Mouse (Mus musculus) erythroblast, embryonic 14.5 days (primary cell): Measurements from ENCODE around the gene Gcnt7. TPM values are rescaled to one million over a fixed set of nuclear protein-coding genes. Genes with fewer than 3 reads are reported as not detected.

Experiments
- H3K27me3 ChIP-seq: 2 replicates; pipeline ENCODE4 v1.6.1; 2012; ENCODE audit warnings: inconsistent platforms; ENCODE audit not compliant: control insufficient read depth
- H3K36me3 ChIP-seq: 2 replicates; pipeline ENCODE4 v1.6.1; 2012; ENCODE audit warnings: mild to moderate bottlenecking, inconsistent platforms; ENCODE audit not compliant: control insufficient read depth
- H3K4me1 ChIP-seq: 2 replicates; pipeline ENCODE4 v1.6.1; 2012; ENCODE audit warnings: inconsistent platforms; ENCODE audit not compliant: control insufficient read depth
- H3K4me3 ChIP-seq: replicated peaks from 2 replicates; pipeline ENCODE3; 2012; ENCODE audit warnings: moderate library complexity, mild to moderate bottlenecking, inconsistent platforms
- H3K9me3 ChIP-seq: 2 replicates; pipeline ENCODE4 v1.6.1; 2012; ENCODE audit warnings: low read length, inconsistent platforms, mixed read lengths; ENCODE audit not compliant: control insufficient read depth
- GATA1 ChIP-seq: IDR thresholded peaks from 2 replicates; pipeline ENCODE4 v1.6.1; 2012; ENCODE audit warnings: low read length, inconsistent platforms, mixed read lengths
- TAL1 ChIP-seq: IDR thresholded peaks from 3 replicates; pipeline ENCODE4 v1.6.1; 2012; ENCODE audit warnings: low read length, inconsistent platforms, mixed read lengths
- polyA plus RNA-seq: library from polyadenylated mRNA; stranded (reverse); fragments of >175 nt; gene quantifications from 2 replicates; pipeline ENCODE4 v1.2.3, GENCODE M21; 2012

The Gcnt7 gene
- polyA plus RNA-seq, 1 experiment: not detected

DNA sequence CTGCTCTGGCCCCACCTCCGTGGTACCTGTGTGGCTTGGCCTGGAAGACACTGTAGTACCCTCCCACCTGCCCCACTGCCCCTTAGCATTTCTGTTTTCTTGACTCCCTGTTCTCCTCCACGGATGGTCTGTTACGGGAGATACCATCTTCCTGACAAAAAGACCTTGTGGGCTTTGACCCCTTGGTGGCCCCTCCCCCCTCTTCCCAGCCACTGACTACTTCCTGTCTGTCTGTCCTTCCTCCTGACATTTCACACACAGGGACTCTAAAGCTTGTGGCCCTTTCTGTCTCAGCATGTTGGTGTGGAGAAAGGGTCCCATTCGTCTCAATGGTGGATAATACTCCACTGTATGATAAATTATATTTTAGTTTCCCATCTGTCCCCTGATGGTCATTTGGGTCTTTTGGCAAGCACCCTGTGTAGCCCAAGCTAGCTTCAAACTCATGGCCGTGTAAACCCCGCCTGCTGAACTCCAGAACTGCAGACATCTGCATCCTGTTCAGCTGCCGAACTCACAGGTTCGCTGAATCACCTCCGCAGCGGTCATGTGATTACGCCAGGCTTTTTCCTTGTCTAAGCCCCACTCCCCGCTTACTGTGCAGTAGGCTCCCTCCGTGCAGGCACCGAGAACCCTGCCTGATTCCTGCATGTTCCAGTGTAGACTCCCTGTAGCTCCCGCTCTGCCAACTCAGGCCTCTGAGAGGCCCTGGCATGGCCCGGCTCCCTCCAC is 23.4 kb upstream of the Gcnt7 start:
- Histone ChIP-seq H3K27me3 (no peaks in the 10 kb centered on the region), H3K9me3 (no peaks in the 10 kb centered on the region), H3K36me3 (no peaks in the 10 kb centered on the region), H3K4me3 (no peak overlapping the region), H3K4me1 (no peaks in the 10 kb centered on the region)
- no peak for TF ChIP-seq GATA1
- TF ChIP-seq TAL1: no peak

DNA sequence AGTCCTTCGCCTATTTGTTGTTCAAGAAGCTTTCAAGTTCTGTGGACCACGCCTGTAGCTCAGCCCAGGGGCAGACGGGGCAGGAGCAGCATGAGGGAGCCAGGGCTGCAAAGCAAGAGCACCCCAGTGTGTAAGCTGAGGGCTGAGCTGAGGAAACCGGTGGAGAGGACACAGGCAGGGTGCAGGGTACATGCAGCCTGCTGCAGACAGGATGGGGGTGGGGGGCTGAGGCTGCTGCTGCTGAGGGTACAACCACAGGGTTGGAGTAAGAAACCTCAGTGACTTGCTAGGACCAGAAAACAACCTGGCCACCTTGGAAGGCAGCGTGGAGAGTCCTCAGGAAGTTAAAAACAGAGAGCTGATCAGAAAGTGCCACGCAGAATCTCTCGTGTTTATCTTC is 21.9 kb upstream of the Gcnt7 start:
- no peak for TF ChIP-seq TAL1
- no peak for TF ChIP-seq GATA1
- Histone ChIP-seq H3K27me3 (no peaks in the 10 kb centered on the region), H3K9me3 (no peaks in the 10 kb centered on the region)

DNA sequence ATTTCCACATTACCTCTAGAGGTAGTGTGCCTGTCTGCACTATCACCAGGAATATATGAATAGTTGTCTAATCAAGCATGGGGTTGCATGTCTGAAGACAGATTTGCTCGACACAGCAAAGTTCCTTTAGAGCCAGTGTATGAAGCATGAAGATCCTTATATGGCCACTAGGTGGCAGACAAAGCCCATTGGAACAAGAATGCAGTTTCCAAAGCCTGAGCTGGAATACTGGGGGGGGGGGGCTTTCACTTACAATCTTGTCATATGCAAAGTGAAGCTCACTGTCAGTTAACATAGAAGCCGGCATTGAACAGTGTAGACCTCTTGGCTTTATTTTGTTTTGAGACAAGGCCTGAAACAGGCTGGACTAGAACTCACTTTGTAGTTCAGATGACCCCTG is 19.5 kb upstream of the Gcnt7 start:
- TF ChIP-seq TAL1 (no peak), GATA1 (no peak)
- Histone ChIP-seq H3K4me1 (no peaks in the 10 kb centered on the region), H3K4me3 (no peak overlapping the region), H3K36me3 (no peaks in the 10 kb centered on the region), H3K9me3 (no peaks in the 10 kb centered on the region), H3K27me3 (no peaks in the 10 kb centered on the region)

More for the DNA sequence above, 21.9 kb upstream of the Gcnt7 start:
- H3K4me1 ChIP-seq: no peaks in the 10 kb centered on the region
- no peak overlapping the region for H3K4me3 ChIP-seq
- no peaks in the 10 kb centered on the region for H3K36me3 ChIP-seq

DNA sequence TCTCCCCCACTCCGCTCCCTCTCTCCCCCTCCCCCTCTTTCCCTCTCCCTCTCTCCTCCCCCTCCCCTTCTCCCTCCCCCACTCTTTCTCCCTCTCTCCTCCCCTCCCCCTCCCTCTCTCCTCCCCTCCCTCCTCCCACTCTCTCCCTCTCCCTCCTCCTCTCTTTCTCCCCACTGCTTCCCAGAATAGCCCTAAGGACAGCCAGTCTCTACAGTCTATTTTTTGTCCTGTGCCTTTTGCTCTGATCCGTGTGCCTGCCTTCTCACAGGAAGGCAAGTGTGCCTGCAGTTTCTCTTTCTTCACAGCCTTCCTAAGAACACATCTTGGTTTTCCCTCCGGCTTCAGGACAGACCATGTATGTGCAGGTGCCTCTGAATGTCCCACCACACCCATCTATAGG is 19.0 kb upstream of the Gcnt7 start:
- no peaks in the 10 kb centered on the region for H3K36me3 ChIP-seq
- no peak for TF ChIP-seq TAL1
- no peak for TF ChIP-seq GATA1
- H3K27me3 ChIP-seq: no peaks in the 10 kb centered on the region
- no peaks in the 10 kb centered on the region for H3K4me1 ChIP-seq
- no peak overlapping the region for H3K4me3 ChIP-seq
- no peaks in the 10 kb centered on the region for H3K9me3 ChIP-seq

DNA sequence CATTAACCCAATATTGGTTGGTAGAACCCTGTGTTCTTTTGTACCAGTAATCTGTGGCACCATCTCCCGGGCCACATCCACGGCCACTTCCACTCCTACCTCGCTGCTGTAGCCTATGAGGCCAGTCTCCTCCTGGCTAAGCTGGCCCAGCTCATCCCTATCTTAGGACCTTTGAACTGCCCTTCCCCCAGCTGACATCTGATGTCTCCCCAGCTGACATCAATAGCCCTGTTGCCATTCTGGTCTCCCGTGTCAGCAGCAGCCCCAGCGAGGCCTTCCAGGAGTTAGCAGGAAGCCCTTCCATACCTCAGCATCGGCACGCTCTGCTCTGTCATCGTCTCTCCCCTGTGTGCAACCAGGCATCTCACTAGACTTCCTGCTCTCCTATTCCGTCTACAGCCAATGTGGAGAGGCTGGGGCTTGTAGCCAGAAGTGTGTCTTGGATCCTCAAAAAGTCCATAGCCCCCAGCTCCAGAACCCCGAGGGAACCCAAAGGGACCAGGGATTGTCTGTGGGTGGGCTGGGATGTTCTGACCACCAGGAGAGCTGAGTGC is 18.4 kb upstream of the Gcnt7 start:
- no peaks in the 10 kb centered on the region for H3K9me3 ChIP-seq
- peaks cover under 1% of the 10 kb centered on the region; the same call in 1 of the 2 replicates for H3K36me3 ChIP-seq
- no peaks in the 10 kb centered on the region for H3K27me3 ChIP-seq
- no peak overlapping the region for H3K4me3 ChIP-seq
- no peaks in the 10 kb centered on the region for H3K4me1 ChIP-seq
- TF ChIP-seq TAL1: no peak
- no peak for TF ChIP-seq GATA1

DNA sequence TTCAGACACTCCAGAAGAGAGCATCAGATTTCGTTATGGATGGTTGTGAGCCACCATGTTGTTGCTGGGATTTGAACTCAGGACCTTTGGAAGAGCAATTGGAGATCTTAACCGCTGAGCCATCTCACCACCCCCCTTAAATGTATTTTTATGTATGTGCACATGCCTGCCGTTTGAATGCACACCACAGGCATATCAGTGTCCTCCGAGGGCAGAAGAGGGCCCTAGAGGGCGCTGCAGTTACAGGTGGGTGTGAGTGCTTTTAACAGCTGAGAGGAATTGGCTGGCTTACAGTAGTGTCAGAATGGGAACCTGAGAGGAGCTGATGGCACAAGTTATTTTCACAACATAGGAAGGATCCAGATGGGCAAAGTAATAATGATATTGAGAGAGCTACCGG is 16.6 kb upstream of the Gcnt7 start:
- no peak overlapping the region for H3K4me3 ChIP-seq
- TF ChIP-seq TAL1 (no peak), GATA1 (no peak)
- no peaks in the 10 kb centered on the region for H3K27me3 ChIP-seq
- no peaks in the 10 kb centered on the region for H3K9me3 ChIP-seq
- no peaks in the 10 kb centered on the region for H3K4me1 ChIP-seq
- H3K36me3 ChIP-seq: peaks cover 8% of the 10 kb centered on the region

DNA sequence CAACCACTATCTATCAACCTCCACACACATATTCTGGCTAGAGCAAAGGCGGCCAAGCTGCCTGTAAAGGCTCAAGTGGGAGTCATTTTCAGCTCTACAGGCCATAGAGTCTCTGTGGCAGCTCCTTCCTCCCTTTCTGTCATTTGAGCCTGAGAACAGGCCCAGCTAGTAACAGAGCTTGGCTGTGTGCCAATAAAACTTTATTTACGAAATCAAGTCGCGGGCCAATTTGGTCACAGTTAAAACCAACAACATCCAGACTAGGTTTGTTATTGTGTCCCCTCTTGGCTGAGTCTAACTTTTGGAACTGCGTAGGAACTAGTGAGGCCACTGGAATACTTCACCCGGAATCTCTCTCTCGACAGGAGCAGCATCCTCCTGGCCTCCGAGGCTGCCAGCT is 15.2 kb upstream of the Gcnt7 start:
- Histone ChIP-seq H3K4me3 (no peak overlapping the region), H3K27me3 (no peaks in the 10 kb centered on the region), H3K36me3 (peaks cover 21% of the 10 kb centered on the region), H3K9me3 (no peaks in the 10 kb centered on the region), H3K4me1 (no peaks in the 10 kb centered on the region)
- no peak for TF ChIP-seq TAL1
- TF ChIP-seq GATA1: no peak

DNA sequence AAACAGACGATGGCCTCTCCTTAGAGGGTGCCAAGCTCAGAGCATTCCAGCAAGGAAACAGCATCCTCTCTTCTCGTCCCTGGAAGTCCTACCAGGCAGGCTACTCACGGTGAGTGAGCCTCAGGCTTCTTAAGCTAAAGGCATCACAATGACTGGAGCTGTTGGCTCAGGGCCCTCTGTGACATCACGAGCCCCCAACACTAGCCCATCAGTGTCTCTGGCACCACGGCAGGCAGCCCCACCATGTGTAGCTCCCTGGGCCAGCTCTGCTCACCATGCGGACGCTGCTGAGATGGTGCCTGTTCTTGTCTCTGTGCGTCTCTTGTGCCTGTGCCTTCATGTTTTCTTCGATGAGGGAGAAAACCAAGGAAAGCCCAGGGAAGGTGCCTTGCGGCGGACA is 13.9 kb upstream of the Gcnt7 start, which contains the start of gene Fam209:
Gene Fam209 (plus strand): TSS at position 203 of the 400 bp plus-strand sequence.
- Histone ChIP-seq H3K27me3 (no peaks in the 10 kb centered on the region), H3K9me3 (no peaks in the 10 kb centered on the region), H3K4me3 (no peak within 1 kb of the TSS)

DNA sequence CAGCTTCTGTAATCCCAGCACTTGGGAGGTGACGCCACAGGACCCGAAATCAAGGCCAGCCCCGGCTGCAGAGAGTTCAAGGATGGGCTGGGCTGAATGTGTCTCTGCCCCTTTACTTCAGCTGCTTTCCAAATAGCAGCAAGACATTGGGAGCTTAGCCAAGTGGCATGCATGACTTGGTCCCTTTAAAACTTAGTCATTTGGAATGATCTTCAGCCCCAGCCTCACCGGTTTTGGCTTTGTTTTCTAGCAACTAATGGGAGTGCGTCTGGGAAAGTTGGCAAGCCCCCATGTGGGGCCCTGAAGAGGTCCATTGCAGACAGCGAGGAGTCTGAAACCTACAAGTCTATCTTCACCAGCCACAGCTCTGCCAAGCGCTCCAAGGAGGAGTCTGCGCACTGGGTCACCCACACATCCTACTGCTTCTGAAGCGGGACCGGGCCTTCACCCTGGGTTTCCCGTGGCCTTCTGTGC is 10.0 kb upstream of the Gcnt7 start:
- H3K4me1 ChIP-seq: no peaks in the 10 kb centered on the region
- H3K4me3 ChIP-seq: no peak overlapping the region
- no peak for TF ChIP-seq TAL1
- no peak for TF ChIP-seq GATA1
- no peaks in the 10 kb centered on the region for H3K27me3 ChIP-seq
- peaks cover 73% of the 10 kb centered on the region for H3K36me3 ChIP-seq
- H3K9me3 ChIP-seq: no peaks in the 10 kb centered on the region

More for the DNA sequence above, 13.9 kb upstream of the Gcnt7 start, which contains the start of gene Fam209:
- Histone ChIP-seq H3K36me3 (peaks cover 34% of the 10 kb centered on the region), H3K4me1 (no peaks in the 10 kb centered on the region)
- TF ChIP-seq TAL1 (no peak), GATA1 (no peak)

DNA sequence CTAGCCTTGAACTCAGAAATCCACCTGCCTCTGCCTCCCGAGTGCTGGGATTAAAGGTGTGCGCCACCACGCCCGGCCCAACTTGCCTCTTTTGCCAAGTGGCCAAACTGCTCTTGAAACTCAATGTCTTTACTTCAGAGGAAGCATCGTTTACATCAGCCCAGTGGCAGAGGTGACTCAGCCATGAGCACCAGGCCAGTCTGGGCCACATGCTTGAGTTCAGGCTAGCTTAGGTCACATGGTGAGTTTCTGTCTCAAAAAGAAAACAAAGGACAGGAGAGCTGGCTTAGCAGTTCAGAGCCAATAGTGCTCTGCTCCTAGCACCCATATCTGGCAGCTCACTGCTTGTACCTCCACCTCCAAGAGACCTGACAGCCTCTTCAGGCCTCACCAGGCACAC is 8.8 kb upstream of the Gcnt7 start:
- no peaks in the 10 kb centered on the region for H3K27me3 ChIP-seq
- H3K4me1 ChIP-seq: no peaks in the 10 kb centered on the region
- H3K9me3 ChIP-seq: no peaks in the 10 kb centered on the region
- H3K4me3 ChIP-seq: no peak overlapping the region
- H3K36me3 ChIP-seq: peaks cover 84% of the 10 kb centered on the region
- TF ChIP-seq TAL1 (no peak), GATA1 (no peak)
